Mouse (Mus musculus) heart, embryonic 14.5 days (tissue): ENCODE measurements at regions not wholly inside any gene's neighbourhood (a gene's known extent, or its start where the extent isn't known, plus 50 kb on each side); places are given as distances from the start of the nearest gene placed in this dataset.

Experiments used
- ATAC-seq: fragments of 200-750 bp; cut with Nextera tagmentation; 2 replicates; pipeline ENCODE4 v1.8.0; 2017; ENCODE audit warnings: low read depth, moderate TSS enrichment; ENCODE audit not compliant: insufficient number of reproducible peaks, insufficient read depth, low FRiP score
- H3K27ac ChIP-seq, 2 experiments: fragments of 200-500 bp in 1 of 2; fragments of 300-500 bp in 1 of 2; sonication (generic) in 1 of 2; replicated peaks in 1 of 2; 2 replicates each; pipeline ENCODE4 v1.5.1; 2012 to 2014; ENCODE audit warnings: low read depth in 2 of 2, low read length in 2 of 2, control low read depth in 1 of 2, mild to moderate bottlenecking in 1 of 2, mixed read lengths in 1 of 2; ENCODE audit not compliant: control insufficient read depth in 1 of 2, insufficient read depth in 1 of 2
- H3K27me3 ChIP-seq: fragments of 300-500 bp; sonication (generic); 2 replicates; pipeline ENCODE4 v1.6.1; 2014; ENCODE audit warnings: mild to moderate bottlenecking, low read length, control low read depth; ENCODE audit not compliant: control insufficient read depth, insufficient read depth
- H3K36me3 ChIP-seq: fragments of 300-500 bp; sonication (generic); 2 replicates; pipeline ENCODE4 v1.6.1; 2014; ENCODE audit warnings: mild to moderate bottlenecking, control low read depth, low read length, mixed read lengths; ENCODE audit not compliant: control insufficient read depth, insufficient read depth
- H3K4me1 ChIP-seq, 2 experiments: fragments of 200-500 bp in 1 of 2; fragments of 300-500 bp in 1 of 2; sonication (generic) in 1 of 2; 2 replicates each; pipeline ENCODE4 v1.6.1; 2012 to 2014; ENCODE audit warnings: low read length in 2 of 2, control low read depth in 1 of 2, mixed read lengths in 1 of 2; ENCODE audit not compliant: control insufficient read depth in 2 of 2, insufficient read depth in 2 of 2
- H3K4me2 ChIP-seq: fragments of 300-500 bp; sonication (generic); 2 replicates; pipeline ENCODE4 v1.6.1; 2014; ENCODE audit warnings: mild to moderate bottlenecking, low read length
- H3K4me3 ChIP-seq, 2 experiments: fragments of 200-500 bp in 1 of 2; fragments of 300-500 bp in 1 of 2; sonication (generic) in 1 of 2; 2 replicates each; pipeline ENCODE4 v1.5.1; 2012 to 2014; ENCODE audit warnings: low read length in 2 of 2, mild to moderate bottlenecking in 2 of 2, control low read depth in 1 of 2, low read depth in 1 of 2, moderate library complexity in 1 of 2; ENCODE audit not compliant: control insufficient read depth in 1 of 2, insufficient read depth in 1 of 2
- H3K9ac ChIP-seq: fragments of 300-500 bp; sonication (generic); 2 replicates; pipeline ENCODE4 v1.6.1; 2014; ENCODE audit warnings: mild to moderate bottlenecking, low read length
- H3K9me3 ChIP-seq: fragments of 300-500 bp; sonication (generic); 2 replicates; pipeline ENCODE4 v1.6.1; 2016; ENCODE audit warnings: low read length, control low read depth; ENCODE audit not compliant: control insufficient read depth
- WGBS: fragments of 180-500 bp; shearing (Covaris S2); extraction: QIAGEN DNeasy Blood & Tissue Kit; methylation state at CpG from one replicate; pipeline ENCODE4 v1.1.7; 2014; 5-methylcytosine and 5-hydroxymethylcytosine counted together

GRCm38 (mm10) chr1:71936501-71937129, 275.5 kb downstream of the Mreg start:
- no peak overlapping the region for H3K4me3 ChIP-seq
- H3K9ac ChIP-seq = no peak overlapping the region
- WGBS = 29% methylated on average over 5 of the region's 5 CpGs
- 0 out of 2 replicates have a peak, but pooled peaks cover 3% of the 10 kb centered on the region for H3K9me3 ChIP-seq
- no peak for ATAC-seq
- no peak overlapping the region for H3K27ac ChIP-seq
- no peak overlapping the region for H3K4me2 ChIP-seq
- no peaks in the 10 kb centered on the region for H3K27me3 ChIP-seq
- no peaks in the 10 kb centered on the region for H3K36me3 ChIP-seq
- peaks cover 8 to 9% of the 10 kb centered on the region in 2 experiments for H3K4me1 ChIP-seq

GRCm38 (mm10) chr1:71925501-71925900, 272.5 kb upstream of the Fn1 start:
- Histone ChIP-seq H3K27ac (no peak overlapping the region), H3K9ac (no peak overlapping the region), H3K4me3 (no peak overlapping the region), H3K9me3 (no peaks in the 10 kb centered on the region), H3K4me2 (no peak overlapping the region), H3K4me1 (no peaks in the 10 kb centered on the region), H3K27me3 (no peaks in the 10 kb centered on the region), H3K36me3 (no peaks in the 10 kb centered on the region)
- WGBS = 86% methylated on average over 2 of the region's 2 CpGs
- no peak for ATAC-seq

- no peaks in the 10 kb centered on the region for H3K27me3 ChIP-seq
- WGBS = 36% methylated on average over 1 of the region's 1 CpGs
- no peaks in the 10 kb centered on the region for H3K36me3 ChIP-seq
- H3K9me3 ChIP-seq = no peaks in the 10 kb centered on the region
- H3K27ac ChIP-seq = no peak overlapping the region
- H3K4me2 ChIP-seq = no peak overlapping the region
- ATAC-seq = no peak
- H3K4me1 ChIP-seq = no peaks in the 10 kb centered on the region
- no peak overlapping the region for H3K9ac ChIP-seq
- no peak overlapping the region for H3K4me3 ChIP-seq
Measured at GRCm38 (mm10) chr1:71924884-71925283, 271.9 kb upstream of the Fn1 start.

- 49% methylated on average over 3 of the region's 3 CpGs for WGBS
- H3K9me3 ChIP-seq = no peaks in the 10 kb centered on the region
- H3K4me1 ChIP-seq = no peaks in the 10 kb centered on the region
- H3K36me3 ChIP-seq = no peaks in the 10 kb centered on the region
- ATAC-seq = no peak
- no peak overlapping the region for H3K9ac ChIP-seq
- no peaks in the 10 kb centered on the region for H3K27me3 ChIP-seq
- no peak overlapping the region for H3K4me2 ChIP-seq
- H3K4me3 ChIP-seq = no peak overlapping the region
- H3K27ac ChIP-seq = no peak overlapping the region
Measured at GRCm38 (mm10) chr1:71923731-71924130, 270.7 kb upstream of the Fn1 start.

GRCm38 (mm10) chr1:71921456-71921855, 268.5 kb upstream of the Fn1 start:
- Histone ChIP-seq H3K4me2 (no peak overlapping the region), H3K27me3 (no peaks in the 10 kb centered on the region), H3K4me1 (no peaks in the 10 kb centered on the region), H3K9me3 (no peaks in the 10 kb centered on the region), H3K4me3 (no peak overlapping the region), H3K27ac (no peak overlapping the region), H3K36me3 (no peaks in the 10 kb centered on the region), H3K9ac (no peak overlapping the region)
- WGBS = 82% methylated on average over 2 of the region's 2 CpGs
- no peak for ATAC-seq

GRCm38 (mm10) chr1:71919891-71920290, 266.9 kb upstream of the Fn1 start:
- Histone ChIP-seq H3K9me3 (no peaks in the 10 kb centered on the region), H3K27me3 (no peaks in the 10 kb centered on the region), H3K9ac (no peak overlapping the region), H3K4me3 (no peak overlapping the region), H3K36me3 (no peaks in the 10 kb centered on the region), H3K4me1 (no peaks in the 10 kb centered on the region), H3K4me2 (no peak overlapping the region), H3K27ac (no peak overlapping the region)
- 66% methylated on average over 2 of the region's 2 CpGs for WGBS
- no peak for ATAC-seq

- no peaks in the 10 kb centered on the region for H3K27me3 ChIP-seq
- 70% methylated on average over 2 of the region's 2 CpGs for WGBS
- no peak for ATAC-seq
Measured at GRCm38 (mm10) chr1:71917021-71917420, 264.0 kb upstream of the Fn1 start.

GRCm38 (mm10) chr1:71914439-71914838, 261.4 kb upstream of the Fn1 start:
- no peaks in the 10 kb centered on the region for H3K4me1 ChIP-seq
- 83% methylated on average over 3 of the region's 3 CpGs for WGBS
- no peaks in the 10 kb centered on the region for H3K27me3 ChIP-seq
- H3K27ac ChIP-seq = no peak overlapping the region
- no peaks in the 10 kb centered on the region for H3K36me3 ChIP-seq
- H3K9me3 ChIP-seq = no peaks in the 10 kb centered on the region
- no peak for ATAC-seq
- no peak overlapping the region for H3K9ac ChIP-seq
- no peak overlapping the region for H3K4me2 ChIP-seq
- no peak overlapping the region for H3K4me3 ChIP-seq

More at GRCm38 (mm10) chr1:71917021-71917420, 264.0 kb upstream of the Fn1 start:
- Histone ChIP-seq H3K4me1 (no peaks in the 10 kb centered on the region), H3K4me3 (no peak overlapping the region), H3K27ac (no peak overlapping the region), H3K9ac (no peak overlapping the region), H3K36me3 (no peaks in the 10 kb centered on the region), H3K9me3 (no peaks in the 10 kb centered on the region), H3K4me2 (no peak overlapping the region)
